Mouse (Mus musculus): ENCODE results near the gene Kcnh1. TPM values are rescaled to one million over a fixed set of nuclear protein-coding genes. Genes with fewer than 3 reads are reported as not detected.

Kcnh1 gene
- polyA plus RNA-seq, 1 experiment from 2014 or later: 0.04 TPM

DNA sequence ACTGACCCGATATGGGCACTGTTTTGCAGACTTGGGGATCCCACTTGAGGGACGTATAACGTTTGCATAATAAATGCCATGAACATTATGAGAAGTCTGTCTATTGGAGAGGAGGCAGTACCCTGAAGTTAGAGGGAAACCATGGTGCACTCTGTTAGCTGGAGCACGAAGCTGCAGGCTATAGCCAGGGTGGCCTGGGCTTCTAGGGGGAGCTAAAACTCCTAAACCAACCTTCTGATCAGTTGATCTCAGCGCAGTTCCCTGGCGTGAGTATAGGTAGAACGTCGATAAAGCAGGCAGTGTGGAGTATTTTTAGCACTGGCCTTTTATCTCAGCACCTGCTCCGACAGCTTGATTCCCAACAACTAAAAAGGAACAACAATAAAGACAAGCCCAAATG is 2.1 kb downstream of the Kcnh1 start:
- WGBS: 61% methylated on average over 9 of the region's 9 CpGs

DNA sequence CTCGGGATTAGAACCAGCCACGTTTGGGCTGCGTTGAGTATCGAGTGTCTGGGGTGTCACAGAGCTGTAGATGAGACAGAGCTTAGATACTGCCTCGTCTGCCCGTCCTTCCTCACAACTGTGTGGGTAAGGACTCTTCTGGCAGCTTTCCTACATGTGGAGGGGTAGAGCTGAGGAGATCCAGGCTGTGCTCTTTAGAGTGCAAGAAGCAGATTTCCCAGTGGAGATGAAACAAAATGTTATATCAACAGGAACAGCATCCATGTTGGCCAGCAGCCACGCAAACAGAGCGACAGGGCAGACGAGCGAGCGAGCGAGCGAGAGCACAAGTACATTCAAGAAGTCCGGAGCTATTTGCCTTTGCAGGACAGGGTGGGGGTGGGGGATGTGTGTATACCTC is 3.1 kb downstream of the Kcnh1 start:
- no peaks in the 10 kb centered on the region for H3K9me3 ChIP-seq (ENCODE audit: control insufficient read depth, low read length)
- H3K27ac ChIP-seq (ENCODE audit: low read depth, low read length): no peak overlapping the region
- peaks cover 34% of the 10 kb centered on the region for H3K27me3 ChIP-seq (replicated peaks; ENCODE audit: control insufficient read depth, insufficient read depth, low read length)
- H3K4me1 ChIP-seq (replicated peaks; ENCODE audit: control insufficient read depth, insufficient read depth, low read length): no peaks in the 10 kb centered on the region
- DNase-seq (ENCODE audit: low spot score) (no peak), ATAC-seq (replicated peaks; ENCODE audit: low FRiP score) (no peak)
- no peaks in the 10 kb centered on the region for H3K36me3 ChIP-seq (ENCODE audit: control insufficient read depth, insufficient read depth, low read length)
- H3K4me3 ChIP-seq (ENCODE audit: low read depth, low read length): no peak overlapping the region
- 75% methylated on average over 14 of the region's 14 CpGs for WGBS
- no peak overlapping the region for H3K4me2 ChIP-seq
- no peak overlapping the region for H3K9ac ChIP-seq (ENCODE audit: low read depth, low read length)

More for the DNA sequence above, 2.1 kb downstream of the Kcnh1 start:
- no peak for DNase-seq (ENCODE audit: low spot score)
- Histone ChIP-seq H3K4me1 (replicated peaks; ENCODE audit: control insufficient read depth, insufficient read depth, low read length) (no peaks in the 10 kb centered on the region), H3K27ac (ENCODE audit: low read depth, low read length) (no peak overlapping the region), H3K27me3 (replicated peaks; ENCODE audit: control insufficient read depth, insufficient read depth, low read length) (peaks cover 38% of the 10 kb centered on the region), H3K36me3 (ENCODE audit: control insufficient read depth, insufficient read depth, low read length) (no peaks in the 10 kb centered on the region), H3K9me3 (ENCODE audit: control insufficient read depth, low read length) (no peaks in the 10 kb centered on the region), H3K4me3 (ENCODE audit: low read depth, low read length) (no peak overlapping the region), H3K4me2 (no peak overlapping the region), H3K9ac (ENCODE audit: low read depth, low read length) (no peak overlapping the region)
- ATAC-seq (replicated peaks; ENCODE audit: low FRiP score): no peak

DNA sequence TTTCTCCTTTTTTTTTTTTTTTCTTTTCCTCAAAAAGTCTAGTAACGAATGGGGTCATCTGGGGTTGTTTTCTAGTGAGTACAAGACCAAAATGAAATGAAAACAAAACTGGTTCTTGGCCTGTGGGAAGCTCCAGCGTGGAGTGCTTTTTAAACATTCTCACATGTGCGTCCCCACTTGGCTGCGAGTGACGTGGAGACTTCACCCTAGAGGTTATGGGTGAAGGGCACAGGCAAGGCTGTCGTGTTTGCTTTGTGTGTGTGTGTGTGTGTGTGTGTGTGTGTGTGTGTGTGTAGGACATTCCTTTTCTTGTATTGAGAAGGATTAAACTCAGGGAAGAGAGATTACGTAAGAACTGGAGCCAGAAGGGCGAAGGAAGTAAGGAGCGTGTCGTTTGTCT is 6.9 kb downstream of the Kcnh1 start:
- no peak for DNase-seq (ENCODE audit: low spot score)
- 62% methylated on average over 10 of the region's 10 CpGs for WGBS
- Histone ChIP-seq H3K9me3 (ENCODE audit: control insufficient read depth, low read length) (no peaks in the 10 kb centered on the region), H3K27me3 (replicated peaks; ENCODE audit: control insufficient read depth, insufficient read depth, low read length) (no peaks in the 10 kb centered on the region; the same call in 1 of the 2 replicates), H3K4me2 (no peak overlapping the region), H3K27ac (ENCODE audit: low read depth, low read length) (no peak overlapping the region), H3K4me3 (ENCODE audit: low read depth, low read length) (no peak overlapping the region), H3K36me3 (ENCODE audit: control insufficient read depth, insufficient read depth, low read length) (no peaks in the 10 kb centered on the region), H3K4me1 (replicated peaks; ENCODE audit: control insufficient read depth, insufficient read depth, low read length) (no peaks in the 10 kb centered on the region), H3K9ac (ENCODE audit: low read depth, low read length) (no peak overlapping the region)
- no peak for ATAC-seq (replicated peaks; ENCODE audit: low FRiP score)

DNA sequence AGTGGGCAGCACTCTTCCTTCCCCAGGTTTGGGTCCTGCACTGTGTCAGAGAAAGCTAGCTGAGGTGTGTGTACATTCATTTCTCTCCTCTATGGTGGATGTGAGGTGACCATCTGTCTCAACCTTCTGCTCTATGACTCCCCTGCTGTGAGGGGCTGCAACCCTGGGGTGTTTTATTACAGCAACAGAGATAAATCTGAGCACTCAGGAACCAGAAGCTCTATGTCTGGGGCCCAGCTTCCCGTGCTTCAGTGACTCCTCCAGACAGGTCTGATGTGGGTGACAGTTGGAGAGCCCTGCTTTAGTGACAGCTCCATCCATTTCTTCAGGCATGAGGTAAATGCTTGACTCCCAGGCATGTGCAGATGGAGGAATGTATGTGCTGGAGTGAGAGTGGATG is 12.4 kb downstream of the Kcnh1 start:
- H3K27me3 ChIP-seq (replicated peaks; ENCODE audit: control insufficient read depth, insufficient read depth, low read length): no peaks in the 10 kb centered on the region
- 17% methylated on average over 1 of the region's 1 CpGs for WGBS
- no peak for ATAC-seq (replicated peaks; ENCODE audit: low FRiP score)
- H3K9ac ChIP-seq (ENCODE audit: low read depth, low read length): no peak overlapping the region
- no peak overlapping the region for H3K4me2 ChIP-seq
- H3K9me3 ChIP-seq (ENCODE audit: control insufficient read depth, low read length): no peaks in the 10 kb centered on the region
- no peak for DNase-seq (ENCODE audit: low spot score)
- H3K27ac ChIP-seq (ENCODE audit: low read depth, low read length): no peak overlapping the region
- no peaks in the 10 kb centered on the region for H3K4me1 ChIP-seq (replicated peaks; ENCODE audit: control insufficient read depth, insufficient read depth, low read length)
- no peak overlapping the region for H3K4me3 ChIP-seq (ENCODE audit: low read depth, low read length)
- H3K36me3 ChIP-seq (ENCODE audit: control insufficient read depth, insufficient read depth, low read length): no peaks in the 10 kb centered on the region

DNA sequence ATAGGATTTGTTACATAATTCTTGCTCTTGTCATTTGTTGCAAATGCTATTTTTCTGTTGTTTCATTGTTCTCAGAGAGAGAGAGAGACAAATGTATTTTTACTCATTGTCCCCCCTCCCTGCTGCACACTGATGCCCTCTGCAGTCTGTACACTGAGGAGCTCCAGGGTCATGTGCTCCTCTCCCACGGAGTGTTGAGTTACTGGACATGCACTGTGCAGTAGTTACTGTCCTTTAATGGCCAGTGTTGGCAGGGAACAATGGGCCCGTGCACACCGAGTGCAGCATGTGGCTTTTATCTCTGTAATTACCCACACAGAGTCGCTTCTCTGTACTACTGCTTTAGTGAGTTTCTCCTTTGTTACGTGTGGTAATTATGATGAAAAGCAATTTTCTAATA is 17.4 kb downstream of the Kcnh1 start:
- Histone ChIP-seq H3K4me1 (replicated peaks; ENCODE audit: control insufficient read depth, insufficient read depth, low read length) (no peaks in the 10 kb centered on the region), H3K27ac (ENCODE audit: low read depth, low read length) (no peak overlapping the region), H3K9ac (ENCODE audit: low read depth, low read length) (no peak overlapping the region), H3K36me3 (ENCODE audit: control insufficient read depth, insufficient read depth, low read length) (no peaks in the 10 kb centered on the region), H3K27me3 (replicated peaks; ENCODE audit: control insufficient read depth, insufficient read depth, low read length) (no peaks in the 10 kb centered on the region), H3K4me3 (ENCODE audit: low read depth, low read length) (no peak overlapping the region), H3K4me2 (no peak overlapping the region), H3K9me3 (ENCODE audit: control insufficient read depth, low read length) (no peaks in the 10 kb centered on the region)
- ATAC-seq (replicated peaks; ENCODE audit: low FRiP score): no peak
- 67% methylated on average over 5 of the region's 5 CpGs for WGBS
- no peak for DNase-seq (ENCODE audit: low spot score)

DNA sequence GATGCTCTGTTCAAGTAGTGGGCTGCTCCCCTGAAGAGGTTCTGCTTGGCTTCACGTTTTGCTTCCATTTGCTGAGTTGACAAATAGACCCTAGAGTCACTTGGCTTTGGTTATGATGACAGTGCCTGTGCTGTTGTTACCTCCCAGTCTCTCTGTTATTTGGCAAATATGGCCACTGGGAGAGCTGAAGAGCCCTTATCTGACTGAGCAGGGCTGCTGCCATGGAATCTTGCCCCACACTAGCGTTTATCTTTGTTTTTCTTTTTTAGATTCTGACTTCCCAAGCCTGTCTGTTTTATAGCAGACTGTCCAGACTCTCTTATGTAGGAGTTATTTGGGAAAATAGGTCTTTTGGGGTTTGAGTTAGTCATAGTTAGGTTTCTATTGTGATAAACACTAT is 21.9 kb downstream of the Kcnh1 start:
- H3K27ac ChIP-seq (ENCODE audit: low read depth, low read length): no peak overlapping the region
- 63% methylated on average over 2 of the region's 2 CpGs for WGBS
- ATAC-seq (replicated peaks; ENCODE audit: low FRiP score) (no peak), DNase-seq (ENCODE audit: low spot score) (no peak)
- no peak overlapping the region for H3K4me2 ChIP-seq
- H3K36me3 ChIP-seq (ENCODE audit: control insufficient read depth, insufficient read depth, low read length): no peaks in the 10 kb centered on the region
- no peaks in the 10 kb centered on the region for H3K9me3 ChIP-seq (ENCODE audit: control insufficient read depth, low read length)
- H3K9ac ChIP-seq (ENCODE audit: low read depth, low read length): no peak overlapping the region
- no peaks in the 10 kb centered on the region for H3K27me3 ChIP-seq (replicated peaks; ENCODE audit: control insufficient read depth, insufficient read depth, low read length)
- H3K4me3 ChIP-seq (ENCODE audit: low read depth, low read length): no peak overlapping the region
- H3K4me1 ChIP-seq (replicated peaks; ENCODE audit: control insufficient read depth, insufficient read depth, low read length): no peaks in the 10 kb centered on the region

DNA sequence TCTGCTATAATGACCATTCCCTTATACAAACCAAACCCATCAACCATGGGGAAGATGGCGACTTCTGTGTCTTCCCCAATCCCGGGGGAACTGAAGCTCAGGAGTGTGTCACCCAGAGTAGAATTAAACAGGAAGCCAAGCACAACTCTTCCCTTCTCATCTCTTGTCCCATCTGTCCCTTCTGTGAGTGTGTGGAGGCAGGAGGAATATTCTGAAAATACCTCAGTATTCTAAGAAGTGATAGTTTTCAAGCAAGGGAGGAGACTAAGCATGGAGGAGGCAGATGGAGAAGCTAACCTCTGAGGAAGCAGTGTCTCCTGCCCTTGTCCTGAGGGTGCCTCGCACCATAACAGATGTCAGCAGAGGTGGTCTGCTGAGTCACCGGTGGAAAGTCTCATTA is 24.1 kb downstream of the Kcnh1 start:
- ATAC-seq (replicated peaks; ENCODE audit: low FRiP score): no peak
- H3K36me3 ChIP-seq (ENCODE audit: control insufficient read depth, insufficient read depth, low read length): no peaks in the 10 kb centered on the region
- H3K9ac ChIP-seq (ENCODE audit: low read depth, low read length): no peak overlapping the region
- H3K9me3 ChIP-seq (ENCODE audit: control insufficient read depth, low read length): no peaks in the 10 kb centered on the region
- no peaks in the 10 kb centered on the region for H3K27me3 ChIP-seq (replicated peaks; ENCODE audit: control insufficient read depth, insufficient read depth, low read length)
- WGBS: 86% methylated on average over 4 of the region's 4 CpGs
- no peak overlapping the region for H3K4me3 ChIP-seq (ENCODE audit: low read depth, low read length)
- H3K4me2 ChIP-seq: no peak overlapping the region
- no peaks in the 10 kb centered on the region for H3K4me1 ChIP-seq (replicated peaks; ENCODE audit: control insufficient read depth, insufficient read depth, low read length)
- no peak for DNase-seq (ENCODE audit: low spot score)
- H3K27ac ChIP-seq (ENCODE audit: low read depth, low read length): no peak overlapping the region

DNA sequence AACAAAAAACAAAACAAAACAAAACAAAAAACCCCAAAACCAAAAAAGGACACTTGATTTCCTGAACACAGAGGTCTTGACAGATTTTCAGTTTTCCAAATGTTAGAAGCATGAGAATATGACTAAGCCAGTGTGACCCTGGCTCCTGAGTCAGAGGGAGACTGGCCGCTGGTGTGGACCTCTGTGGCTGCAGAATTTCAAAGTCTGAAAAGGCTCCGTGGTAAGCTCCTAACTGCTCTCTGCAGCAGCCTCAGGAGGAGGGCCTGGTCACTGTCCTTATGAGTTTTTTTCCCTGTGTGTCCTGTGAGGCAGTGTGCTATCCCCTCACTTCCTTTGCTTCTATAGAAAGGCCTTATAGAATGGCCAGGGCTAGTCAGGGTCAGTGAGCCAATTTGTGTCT is 29.6 kb downstream of the Kcnh1 start:
- Histone ChIP-seq H3K4me2 (no peak overlapping the region), H3K4me3 (ENCODE audit: low read depth, low read length) (no peak overlapping the region), H3K4me1 (replicated peaks; ENCODE audit: control insufficient read depth, insufficient read depth, low read length) (no peaks in the 10 kb centered on the region), H3K27me3 (replicated peaks; ENCODE audit: control insufficient read depth, insufficient read depth, low read length) (no peaks in the 10 kb centered on the region), H3K9ac (ENCODE audit: low read depth, low read length) (no peak overlapping the region), H3K36me3 (ENCODE audit: control insufficient read depth, insufficient read depth, low read length) (no peaks in the 10 kb centered on the region), H3K9me3 (ENCODE audit: control insufficient read depth, low read length) (no peaks in the 10 kb centered on the region), H3K27ac (ENCODE audit: low read depth, low read length) (no peak overlapping the region)
- ATAC-seq (replicated peaks; ENCODE audit: low FRiP score) (no peak), DNase-seq (ENCODE audit: low spot score) (no peak)
- WGBS: 58% methylated on average over 2 of the region's 2 CpGs

DNA sequence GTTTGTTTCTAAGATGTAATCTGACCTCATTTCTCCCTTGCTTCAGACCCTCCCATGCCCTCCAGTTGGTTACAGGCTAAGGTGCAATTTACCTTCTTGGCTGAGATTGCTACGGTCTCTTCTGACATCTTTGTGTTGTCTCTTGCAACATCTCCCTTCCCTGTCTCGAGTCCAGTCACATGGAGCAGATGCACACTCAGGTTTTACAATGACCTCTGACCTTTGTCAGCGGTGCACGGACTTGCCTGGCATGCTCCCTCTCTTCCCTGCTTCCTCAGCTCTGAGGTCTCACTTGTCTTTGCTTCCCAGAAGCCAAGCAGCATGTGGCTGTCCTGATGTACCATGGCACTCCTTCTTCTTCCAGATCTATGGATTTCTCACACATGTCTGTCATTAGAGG is 33.6 kb downstream of the Kcnh1 start:
- ATAC-seq (replicated peaks; ENCODE audit: low FRiP score): no peak
- H3K4me1 ChIP-seq (replicated peaks; ENCODE audit: control insufficient read depth, insufficient read depth, low read length): no peaks in the 10 kb centered on the region
- no peak overlapping the region for H3K4me3 ChIP-seq (ENCODE audit: low read depth, low read length)
- no peaks in the 10 kb centered on the region for H3K36me3 ChIP-seq (ENCODE audit: control insufficient read depth, insufficient read depth, low read length)
- H3K27me3 ChIP-seq (replicated peaks; ENCODE audit: control insufficient read depth, insufficient read depth, low read length): no peaks in the 10 kb centered on the region
- DNase-seq (ENCODE audit: low spot score): no peak
- H3K9me3 ChIP-seq (ENCODE audit: control insufficient read depth, low read length): no peaks in the 10 kb centered on the region; the same call in 1 of the 2 replicates
- 56% methylated on average over 4 of the region's 4 CpGs for WGBS
- no peak overlapping the region for H3K27ac ChIP-seq (ENCODE audit: low read depth, low read length)
- H3K4me2 ChIP-seq: no peak overlapping the region
- no peak overlapping the region for H3K9ac ChIP-seq (ENCODE audit: low read depth, low read length)

Measured in liver, embryonic 11.5 days (tissue).